Mouse (Mus musculus) neural tube, embryonic 13.5 days (tissue): ENCODE measurements around the gene Nfasc. TPM values are rescaled to one million over a fixed set of nuclear protein-coding genes. Genes with fewer than 3 reads are reported as not detected.

Experiments used
- ATAC-seq: fragments of 200-750 bp; cut with Nextera tagmentation; 2 replicates; pipeline ENCODE4 v1.8.0; 2017; ENCODE audit warnings: low read depth, mild to moderate bottlenecking, moderate TSS enrichment, moderate library complexity
- H3K27ac ChIP-seq: fragments of 300-500 bp; sonication (generic); replicated peaks from 2 replicates; pipeline ENCODE4 v1.5.1; 2015; ENCODE audit warnings: moderate library complexity, mild to moderate bottlenecking, inconsistent platforms
- H3K27me3 ChIP-seq: fragments of 300-500 bp; sonication (generic); 2 replicates; pipeline ENCODE4 v1.6.1; 2015; ENCODE audit warnings: mild to moderate bottlenecking, inconsistent platforms
- H3K36me3 ChIP-seq: fragments of 300-500 bp; sonication (generic); 2 replicates; pipeline ENCODE4 v1.6.1; 2015; ENCODE audit warnings: mild to moderate bottlenecking, inconsistent platforms
- H3K4me1 ChIP-seq: fragments of 300-500 bp; sonication (generic); replicated peaks from 2 replicates; pipeline ENCODE4 v1.6.1; 2015; ENCODE audit warnings: inconsistent platforms
- H3K4me2 ChIP-seq: fragments of 300-500 bp; sonication (generic); 2 replicates; pipeline ENCODE4 v1.6.1; 2015; ENCODE audit warnings: inconsistent platforms, mild to moderate bottlenecking, moderate library complexity
- H3K4me3 ChIP-seq: fragments of 300-500 bp; sonication (generic); 2 replicates; pipeline ENCODE4 v1.5.1; 2015; ENCODE audit warnings: mild to moderate bottlenecking, inconsistent platforms
- H3K9ac ChIP-seq: fragments of 300-500 bp; sonication (generic); 2 replicates; pipeline ENCODE4 v1.6.1; 2015; ENCODE audit warnings: moderate library complexity, mild to moderate bottlenecking, inconsistent platforms
- H3K9me3 ChIP-seq: fragments of 300-500 bp; sonication (generic); 2 replicates; pipeline ENCODE4 v1.6.1; 2016; ENCODE audit warnings: inconsistent platforms
- WGBS: fragments of 180-500 bp; shearing (Covaris S2); methylation state at CpG from one replicate; pipeline ENCODE4 v1.1.7; 2015; 5-methylcytosine and 5-hydroxymethylcytosine counted together
- polyA plus RNA-seq: library from polyadenylated mRNA; unstranded; fragments of >200 nt; fragmentation: Nextera tagmentation; extraction: Ambion mirVana; gene quantifications from 2 replicates; pipeline ENCODE4 v1.2.1, GENCODE M21; 2015

The Nfasc gene
- polyA plus RNA-seq, 1 experiment from 2014 or later: 38.2 TPM

- Histone ChIP-seq H3K9ac (no peak overlapping the region), H3K27ac (no peak overlapping the region), H3K4me3 (no peak overlapping the region), H3K9me3 (no peaks in the 10 kb centered on the region), H3K27me3 (no peaks in the 10 kb centered on the region), H3K36me3 (peaks cover 34% of the 10 kb centered on the region), H3K4me2 (no peak overlapping the region), H3K4me1 (peaks cover 31% of the 10 kb centered on the region)
- WGBS: 86% methylated on average over 8 of the region's 8 CpGs
- no peak for ATAC-seq
These were observed 170.7 kb downstream of the Nfasc start for GRCm38 (mm10) chr1:132570906-132571305.

GRCm38 (mm10) chr1:132570068-132570780, 171.4 kb downstream of the Nfasc start:
- H3K9ac ChIP-seq: no peak overlapping the region
- H3K4me1 ChIP-seq: peaks cover 33% of the 10 kb centered on the region
- H3K27me3 ChIP-seq: no peaks in the 10 kb centered on the region
- ATAC-seq: no peak
- no peak overlapping the region for H3K4me3 ChIP-seq
- H3K36me3 ChIP-seq: peaks cover 31% of the 10 kb centered on the region
- no peaks in the 10 kb centered on the region for H3K9me3 ChIP-seq
- peak overlapping the region; percentile 76 for H3K27ac ChIP-seq
- no peak overlapping the region for H3K4me2 ChIP-seq
- WGBS: 84% methylated on average over 15 of the region's 15 CpGs

GRCm38 (mm10) chr1:132569516-132569915, 172.1 kb downstream of the Nfasc start:
- WGBS: 62% methylated on average over 9 of the region's 9 CpGs
- Histone ChIP-seq H3K4me3 (no peak overlapping the region), H3K4me2 (no peak overlapping the region), H3K9ac (no peak overlapping the region), H3K36me3 (peaks cover 31% of the 10 kb centered on the region), H3K27ac (peak overlapping the region; percentile 76), H3K9me3 (no peaks in the 10 kb centered on the region), H3K4me1 (peaks cover 29% of the 10 kb centered on the region), H3K27me3 (no peaks in the 10 kb centered on the region)
- ATAC-seq: no peak

DNA sequence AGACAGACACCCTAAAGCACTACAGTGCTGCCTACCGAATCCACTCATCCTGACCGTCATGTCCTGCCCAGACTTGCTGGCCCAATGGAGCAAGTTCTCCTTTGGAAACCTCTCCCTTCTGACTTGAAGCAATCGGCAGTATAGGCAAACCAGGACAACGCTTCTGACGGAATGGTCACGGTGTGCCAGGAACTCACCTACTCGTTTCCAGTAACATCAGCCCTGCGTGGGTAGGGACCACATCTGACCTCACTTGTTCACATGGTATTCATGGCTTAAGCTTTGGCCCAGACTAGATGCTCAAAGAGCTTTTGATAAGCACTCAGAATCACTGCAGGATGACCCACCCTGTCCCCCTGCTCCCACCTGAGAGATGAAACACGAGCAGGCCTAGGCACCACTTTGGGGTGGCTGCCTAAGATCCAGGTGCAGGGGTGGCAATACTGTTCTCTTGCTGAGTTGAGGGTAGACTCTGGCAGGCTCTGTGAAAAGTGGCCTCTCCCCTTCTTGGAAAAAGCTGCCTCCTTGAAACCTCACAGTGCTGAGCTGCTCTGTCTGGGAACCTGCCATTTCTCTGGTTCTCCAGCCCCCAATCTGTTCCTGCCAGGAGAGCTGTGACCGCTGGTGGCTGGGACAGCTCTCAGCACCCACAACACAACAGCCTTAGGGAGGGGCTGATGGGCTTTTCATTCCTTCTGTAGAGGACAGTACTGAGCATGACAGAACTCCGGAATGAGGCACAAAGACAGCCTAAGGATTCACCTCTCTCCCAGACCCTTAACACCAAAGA, 174.1 kb downstream of the Nfasc start:
- ATAC-seq: no peak
- H3K4me3 ChIP-seq: no peak overlapping the region
- H3K9ac ChIP-seq: no peak overlapping the region
- H3K4me2 ChIP-seq: no peak overlapping the region
- no peaks in the 10 kb centered on the region for H3K9me3 ChIP-seq
- H3K27ac ChIP-seq: no peak overlapping the region; the same call in 1 of the 2 replicates
- WGBS: 83% methylated on average over 11 of the region's 11 CpGs
- H3K36me3 ChIP-seq: peaks cover 19% of the 10 kb centered on the region
- H3K4me1 ChIP-seq: peaks cover 37% of the 10 kb centered on the region
- no peaks in the 10 kb centered on the region for H3K27me3 ChIP-seq

DNA sequence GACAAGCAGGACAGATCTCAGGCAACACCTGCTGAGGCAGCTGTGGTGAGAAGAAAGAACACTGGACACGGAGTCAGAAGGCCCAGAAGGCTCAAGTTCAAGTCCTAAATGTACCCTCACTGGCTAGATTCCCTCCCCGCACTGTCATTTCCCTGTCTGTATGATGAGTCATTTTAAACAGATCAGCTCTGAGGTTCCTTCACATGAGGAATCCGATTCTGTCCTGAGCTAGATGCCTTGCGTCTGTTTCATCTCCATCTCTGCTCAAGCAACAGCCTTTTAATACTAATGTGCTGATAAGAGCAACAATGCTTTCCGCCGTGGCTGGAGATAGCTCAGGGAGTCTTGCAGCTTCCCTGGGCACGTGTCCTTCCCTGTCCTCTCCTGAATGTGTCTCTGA, 175.8 kb downstream of the Nfasc start:
- 78% methylated on average over 7 of the region's 7 CpGs for WGBS
- H3K4me1 ChIP-seq: peaks cover 54% of the 10 kb centered on the region
- H3K4me3 ChIP-seq: no peak overlapping the region

GRCm38 (mm10) chr1:132564946-132565345, 176.7 kb downstream of the Nfasc start:
- Histone ChIP-seq H3K9ac (no peak overlapping the region), H3K9me3 (no peaks in the 10 kb centered on the region), H3K36me3 (no peaks in the 10 kb centered on the region), H3K4me1 (peaks cover 56% of the 10 kb centered on the region), H3K4me2 (no peak overlapping the region), H3K4me3 (no peak overlapping the region), H3K27ac (no peak overlapping the region), H3K27me3 (no peaks in the 10 kb centered on the region)
- no peak for ATAC-seq
- WGBS: 31% methylated on average over 6 of the region's 6 CpGs

More for the DNA sequence above, 175.8 kb downstream of the Nfasc start:
- no peak for ATAC-seq
- Histone ChIP-seq H3K27me3 (no peaks in the 10 kb centered on the region), H3K9me3 (no peaks in the 10 kb centered on the region), H3K4me2 (no peak overlapping the region), H3K9ac (no peak overlapping the region), H3K36me3 (peaks cover 6% of the 10 kb centered on the region), H3K27ac (no peak overlapping the region)

GRCm38 (mm10) chr1:132562337-132562795, 179.2 kb downstream of the Nfasc start:
- peak; percentile 45 for ATAC-seq
- Histone ChIP-seq H3K9me3 (no peaks in the 10 kb centered on the region), H3K27me3 (no peaks in the 10 kb centered on the region), H3K4me3 (no peak overlapping the region), H3K4me2 (no peak overlapping the region), H3K4me1 (peaks cover 73% of the 10 kb centered on the region), H3K9ac (no peak overlapping the region), H3K27ac (peak overlapping the region; percentile 92), H3K36me3 (no peaks in the 10 kb centered on the region)
- whole genome bisulfite sequencing: 5% methylated on average over 10 of the region's 10 CpGs

DNA sequence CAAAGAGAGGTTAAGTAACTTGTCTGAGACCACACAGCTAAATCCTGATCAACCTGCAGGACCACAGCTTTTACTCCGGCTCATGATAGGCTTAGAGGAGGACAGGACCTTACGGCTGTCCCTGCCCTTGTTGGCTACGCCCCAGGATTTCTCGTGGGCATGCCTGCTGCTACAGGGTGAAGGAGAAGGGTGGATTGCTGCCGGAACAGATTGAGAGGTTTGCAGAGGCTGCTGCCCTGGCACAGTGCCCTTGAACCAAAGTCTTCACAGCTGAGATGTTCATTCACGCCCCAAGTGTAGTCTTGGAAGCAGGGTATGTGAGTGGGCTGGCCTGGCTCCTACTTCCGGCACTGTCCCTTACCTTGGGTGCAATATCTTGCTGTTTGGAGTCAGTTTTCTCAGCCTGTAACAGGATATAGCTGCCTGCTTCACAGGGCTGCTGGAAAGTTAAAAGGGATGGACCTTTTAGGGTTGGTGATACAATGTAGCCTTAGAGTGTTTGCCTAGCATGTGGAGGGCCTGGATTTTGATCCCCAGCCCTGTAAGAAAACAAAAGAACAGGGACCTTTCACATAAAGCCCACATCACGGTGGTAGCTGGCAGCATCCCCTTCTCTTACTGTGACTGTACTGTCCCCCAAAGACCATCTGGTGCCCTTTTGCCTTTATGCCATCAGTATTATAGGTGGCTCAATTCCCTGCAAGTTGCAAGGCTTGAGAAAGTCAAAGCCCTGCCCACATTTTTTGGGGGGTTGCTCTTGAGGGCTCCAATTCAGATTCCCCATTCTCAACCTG, 180.5 kb downstream of the Nfasc start:
- peak overlapping the region; percentile 92 for H3K27ac ChIP-seq
- H3K4me3 ChIP-seq: no peak overlapping the region
- H3K9me3 ChIP-seq: no peaks in the 10 kb centered on the region
- H3K4me1 ChIP-seq: peaks cover 71% of the 10 kb centered on the region
- no peaks in the 10 kb centered on the region for H3K36me3 ChIP-seq
- 46% methylated on average over 8 of the region's 8 CpGs for WGBS
- no peak for ATAC-seq
- H3K27me3 ChIP-seq: no peaks in the 10 kb centered on the region
- no peak overlapping the region; the same call in 1 of the 2 replicates for H3K9ac ChIP-seq
- H3K4me2 ChIP-seq: no peak overlapping the region

- H3K9me3 ChIP-seq: no peaks in the 10 kb centered on the region
- peaks cover 67% of the 10 kb centered on the region for H3K4me1 ChIP-seq
- ATAC-seq: peak; percentile 37
- no peaks in the 10 kb centered on the region for H3K27me3 ChIP-seq
- no peak overlapping the region for H3K4me2 ChIP-seq
- peak overlapping the region; percentile 92 for H3K27ac ChIP-seq
- peak overlapping the region; percentile 34; the same call in 1 of the 2 replicates for H3K9ac ChIP-seq
- WGBS: 5% methylated on average over 6 of the region's 6 CpGs
- no peak overlapping the region for H3K4me3 ChIP-seq
- no peaks in the 10 kb centered on the region for H3K36me3 ChIP-seq
These were observed 182.6 kb downstream of the Nfasc start for GRCm38 (mm10) chr1:132559045-132559444.

DNA sequence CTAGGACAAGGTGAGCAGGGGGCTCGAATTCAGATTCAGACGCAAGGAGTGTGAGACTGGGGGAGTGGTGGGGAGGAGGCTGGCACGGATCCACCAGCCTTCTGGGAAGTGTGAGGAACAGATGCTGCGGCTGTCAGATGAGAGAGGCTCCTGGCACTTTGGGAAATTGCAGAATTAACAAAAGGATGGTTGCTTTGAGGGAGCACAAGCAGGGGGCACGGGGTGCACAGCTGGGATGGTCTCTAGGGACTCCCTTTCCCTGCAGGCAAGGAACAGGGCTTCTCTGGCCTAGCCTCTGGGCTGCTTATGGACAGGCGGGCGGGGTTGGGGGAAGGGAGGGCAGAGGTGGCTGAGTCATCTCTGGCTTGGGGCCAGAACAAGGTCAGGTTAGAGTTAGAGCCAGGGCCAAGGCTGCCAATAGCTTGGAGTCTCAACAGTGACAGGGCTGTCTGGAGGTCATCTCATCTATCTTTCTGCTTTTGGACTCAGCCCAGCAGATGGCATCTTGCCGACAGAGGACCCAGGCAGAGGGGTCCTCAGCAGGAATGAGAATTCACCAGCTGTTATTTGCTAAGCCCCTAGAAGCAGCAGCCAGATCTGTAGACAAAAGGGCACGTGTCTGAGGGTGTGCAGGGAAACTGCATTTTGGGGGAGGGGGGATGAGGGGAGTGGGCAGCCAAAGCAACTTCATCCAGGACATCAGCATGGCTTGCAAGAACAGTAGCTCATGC, 183.5 kb downstream of the Nfasc start:
- Histone ChIP-seq H3K9ac (peak overlapping the region; percentile 34; the same call in 1 of the 2 replicates), H3K27ac (peak overlapping the region; percentile 92), H3K4me3 (no peak overlapping the region), H3K36me3 (no peaks in the 10 kb centered on the region), H3K4me1 (peaks cover 62% of the 10 kb centered on the region), H3K4me2 (no peak overlapping the region), H3K27me3 (no peaks in the 10 kb centered on the region), H3K9me3 (no peaks in the 10 kb centered on the region)
- 8% methylated on average over 9 of the region's 9 CpGs for whole genome bisulfite sequencing
- peak; percentile 75 for ATAC-seq

- Histone ChIP-seq H3K9ac (0 out of 2 replicates have a peak overlapping the region, but pooled peaks have one; percentile 14), H3K4me2 (peak overlapping the region; percentile 64), H3K4me3 (no peak overlapping the region), H3K4me1 (peaks cover 60% of the 10 kb centered on the region), H3K9me3 (no peaks in the 10 kb centered on the region), H3K27me3 (peaks cover 16% of the 10 kb centered on the region), H3K36me3 (no peaks in the 10 kb centered on the region), H3K27ac (peak overlapping the region; percentile 88; the same call in 1 of the 2 replicates)
- WGBS: 68% methylated on average over 8 of the region's 8 CpGs
- no peak for ATAC-seq
These were observed 197.8 kb downstream of the Nfasc start for GRCm38 (mm10) chr1:132543789-132544188.
